Mouse (Mus musculus) testis, adult 2 months (tissue): ENCODE measurements at regions not wholly inside any gene's neighbourhood (a gene's known extent, or its start where the extent isn't known, plus 50 kb on each side); places are given as distances from the start of the nearest gene placed in this dataset.
"Not testable (repeated sequence)": the region's sequence is repeated elsewhere in the genome, so short reads cannot be mapped to it uniquely, and the experiment has no call there.

Source experiments
- H3K27ac ChIP-seq: fragments of 200-500 bp; 2 replicates; pipeline ENCODE4 v1.5.1; 2012; ENCODE audit warnings: low read depth, low read length; ENCODE audit not compliant: control insufficient read depth, insufficient read depth
- H3K27me3 ChIP-seq: fragments of 200-500 bp; 2 replicates; pipeline ENCODE4 v1.6.1; 2012; ENCODE audit warnings: mild to moderate bottlenecking, low read length, moderate library complexity; ENCODE audit not compliant: control insufficient read depth, insufficient read depth
- H3K36me3 ChIP-seq: fragments of 200-500 bp; 2 replicates; pipeline ENCODE4 v1.6.1; 2012; ENCODE audit warnings: mild to moderate bottlenecking, low read length; ENCODE audit not compliant: control insufficient read depth, insufficient read depth
- H3K4me1 ChIP-seq: fragments of 200-500 bp; 2 replicates; pipeline ENCODE4 v1.6.1; 2012; ENCODE audit warnings: low read length; ENCODE audit not compliant: control insufficient read depth, insufficient read depth
- H3K4me3 ChIP-seq: fragments of 200-500 bp; 2 replicates; pipeline ENCODE4 v1.5.1; 2012; ENCODE audit warnings: low read depth, mild to moderate bottlenecking, low read length, moderate library complexity, mixed read lengths; ENCODE audit not compliant: control insufficient read depth
- CTCF ChIP-seq: fragments of 200-500 bp; IDR thresholded peaks from 2 replicates; pipeline ENCODE4 v1.5.1; 2012; ENCODE audit warnings: low read depth, mild to moderate bottlenecking, inconsistent platforms, low read length, moderate library complexity; ENCODE audit not compliant: control insufficient read depth, insufficient read depth, insufficient replicate concordance
- POLR2A ChIP-seq: fragments of 200-500 bp; IDR thresholded peaks from 2 replicates; pipeline ENCODE4 v1.6.1; 2012; ENCODE audit warnings: low read depth, mild to moderate bottlenecking, inconsistent platforms, low read length, moderate library complexity; ENCODE audit not compliant: control insufficient read depth

GRCm38 (mm10) chr13:99128979-99129378, 55.6 kb upstream of the Zfp366 start:
- TF ChIP-seq CTCF (no peak), POLR2A (no peak)

DNA sequence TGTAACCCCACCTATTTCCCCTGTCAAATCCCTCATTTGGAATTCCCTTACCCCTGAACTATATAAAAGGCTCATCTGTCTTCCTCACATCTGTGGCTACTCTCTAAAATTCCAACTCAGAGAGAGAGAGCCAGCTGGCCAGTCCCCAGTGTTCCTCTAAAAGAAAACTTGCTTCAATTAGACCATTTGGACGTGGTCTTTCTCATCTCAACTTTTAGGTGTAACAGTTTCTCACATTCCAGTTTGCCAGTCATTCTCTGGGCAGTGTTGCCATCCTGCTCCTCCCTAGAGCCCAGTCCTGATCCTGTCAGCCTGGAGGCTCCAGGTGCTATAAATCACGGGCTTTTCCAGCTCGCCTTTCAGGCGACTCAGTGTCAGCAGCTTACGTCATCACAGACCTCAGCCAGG, 56.3 kb upstream of the Zfp366 start:
- no peaks in the 10 kb centered on the region for H3K36me3 ChIP-seq
- H3K4me1 ChIP-seq, result no peaks in the 10 kb centered on the region
- 0 out of 2 replicates have a peak overlapping the region, but pooled peaks have one; percentile 13 for H3K27ac ChIP-seq
- TF ChIP-seq CTCF (no peak), POLR2A (no peak)
- no peak overlapping the region for H3K4me3 ChIP-seq
- H3K27me3 ChIP-seq, result no peaks in the 10 kb centered on the region

More at GRCm38 (mm10) chr13:99128979-99129378, 55.6 kb upstream of the Zfp366 start:
- H3K27ac ChIP-seq, result no peak overlapping the region
- H3K36me3 ChIP-seq, result no peaks in the 10 kb centered on the region
- no peak overlapping the region for H3K4me3 ChIP-seq
- H3K4me1 ChIP-seq, result no peaks in the 10 kb centered on the region
- H3K27me3 ChIP-seq, result no peaks in the 10 kb centered on the region

GRCm38 (mm10) chr13:99127716-99128115, 56.9 kb upstream of the Zfp366 start:
- H3K36me3 ChIP-seq, result no peaks in the 10 kb centered on the region
- no peak overlapping the region for H3K27ac ChIP-seq
- TF ChIP-seq CTCF, result no peak
- TF ChIP-seq POLR2A, result no peak
- no peak overlapping the region for H3K4me3 ChIP-seq
- H3K4me1 ChIP-seq, result no peaks in the 10 kb centered on the region
- H3K27me3 ChIP-seq, result no peaks in the 10 kb centered on the region

DNA sequence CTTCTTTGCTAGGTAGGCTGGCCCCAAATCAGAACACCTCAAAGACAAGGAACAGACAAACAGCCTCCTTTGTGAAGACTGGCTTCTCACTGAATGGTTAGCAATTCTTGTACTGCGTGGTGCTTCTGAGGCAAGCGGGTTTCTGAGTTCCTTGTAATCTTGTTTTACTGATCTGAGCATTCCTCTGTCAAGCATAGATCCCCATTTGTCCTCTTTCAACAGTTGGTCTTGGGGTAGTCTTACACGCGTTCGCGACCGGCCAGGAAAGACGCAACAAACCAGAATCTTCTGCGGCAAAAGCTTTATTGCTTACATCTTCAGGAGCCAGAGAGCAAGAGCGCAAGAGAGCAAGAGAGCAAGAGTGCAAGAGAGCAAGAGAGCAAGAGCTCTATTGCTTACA, 57.7 kb upstream of the Zfp366 start:
- H3K4me1 ChIP-seq, H3K27me3 ChIP-seq, H3K4me3 ChIP-seq, H3K36me3 ChIP-seq, H3K27ac ChIP-seq: not testable (repeated sequence)

DNA sequence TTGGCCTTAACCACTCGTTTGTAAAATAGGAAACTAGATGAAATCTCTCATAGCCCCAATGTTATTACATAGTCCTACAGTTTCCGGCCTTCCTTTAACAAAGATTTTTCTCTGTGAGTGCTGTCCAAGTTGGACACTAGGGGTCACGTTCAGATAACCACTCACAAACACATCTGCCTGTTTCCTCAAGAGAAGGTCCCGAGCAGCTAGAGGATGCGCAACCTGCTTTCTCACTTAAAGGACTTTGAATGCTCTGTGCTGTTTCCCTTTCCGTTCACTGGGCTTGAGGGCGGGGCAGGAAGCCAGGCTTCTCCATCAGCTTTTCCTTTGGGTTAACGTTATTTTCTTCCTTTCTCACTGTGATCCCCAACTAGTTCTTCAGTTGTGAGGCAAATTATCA, 58.1 kb upstream of the Zfp366 start:
- H3K4me3 ChIP-seq, result no peak overlapping the region
- H3K4me1 ChIP-seq, result no peaks in the 10 kb centered on the region
- H3K36me3 ChIP-seq, result no peaks in the 10 kb centered on the region
- no peak overlapping the region for H3K27ac ChIP-seq
- no peaks in the 10 kb centered on the region for H3K27me3 ChIP-seq
- no peak for TF ChIP-seq POLR2A
- TF ChIP-seq CTCF, result no peak

DNA sequence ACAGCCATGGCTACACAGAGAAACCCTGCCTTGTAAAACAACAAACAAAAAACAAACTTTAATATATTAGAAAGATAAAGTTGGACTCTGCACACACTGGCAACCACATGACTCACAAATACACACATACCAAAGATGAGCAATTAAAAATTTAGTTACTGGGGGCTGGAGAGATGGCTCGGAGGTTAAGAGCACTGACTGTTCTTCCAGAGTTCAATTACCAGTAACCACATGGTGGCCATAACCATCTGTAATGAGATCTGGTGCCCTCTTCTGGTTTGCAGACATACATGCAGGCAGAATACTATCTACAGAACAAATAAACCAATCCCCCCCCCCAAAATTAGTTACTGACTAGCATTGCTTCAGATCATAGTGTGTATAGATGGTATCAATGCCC, 58.7 kb upstream of the Zfp366 start:
- H3K27me3 ChIP-seq, result no peaks in the 10 kb centered on the region
- no peaks in the 10 kb centered on the region for H3K36me3 ChIP-seq
- no peak overlapping the region; the same call in 1 of the 2 replicates for H3K27ac ChIP-seq
- TF ChIP-seq POLR2A (no peak), CTCF (no peak)
- H3K4me3 ChIP-seq, result no peak overlapping the region
- H3K4me1 ChIP-seq, result no peaks in the 10 kb centered on the region

DNA sequence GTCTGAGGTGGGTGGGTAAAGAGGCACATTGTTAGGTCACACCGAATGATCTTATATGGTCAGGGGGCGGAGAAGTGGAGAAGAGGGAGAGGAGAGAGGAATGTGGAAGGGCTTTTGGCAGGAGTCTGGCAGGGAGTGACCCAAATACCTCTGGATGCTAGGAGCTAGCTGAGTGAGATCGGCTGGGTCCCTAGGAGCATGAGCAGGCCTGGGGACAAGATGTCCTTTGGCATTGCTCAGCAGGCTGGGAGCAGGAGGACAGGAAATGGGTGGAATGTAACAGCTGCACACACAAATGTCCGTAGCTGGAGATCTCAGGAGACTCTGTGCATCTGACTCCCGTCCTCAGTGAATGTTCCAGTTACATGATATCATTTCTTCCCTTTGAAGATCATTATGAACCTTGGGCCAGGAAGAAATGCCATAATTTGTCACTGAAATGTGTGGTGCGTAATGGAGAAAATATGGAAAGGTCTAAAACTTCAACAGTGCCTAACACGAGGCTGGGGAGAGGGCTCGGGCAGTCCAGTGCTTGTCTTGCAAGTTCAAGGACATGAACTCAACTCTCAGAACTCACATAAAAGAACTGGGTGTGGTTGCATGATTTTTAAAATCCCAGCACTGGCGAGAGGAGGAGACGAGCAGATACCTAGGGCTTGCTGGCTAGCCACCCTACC, 59.6 kb upstream of the Zfp366 start:
- no peaks in the 10 kb centered on the region for H3K27me3 ChIP-seq
- no peaks in the 10 kb centered on the region for H3K4me1 ChIP-seq
- peak overlapping the region; percentile 70 for H3K27ac ChIP-seq
- no peaks in the 10 kb centered on the region for H3K36me3 ChIP-seq
- no peak overlapping the region for H3K4me3 ChIP-seq
- TF ChIP-seq CTCF (no peak), POLR2A (no peak)

GRCm38 (mm10) chr13:99124141-99124540, 60.5 kb upstream of the Zfp366 start:
- peak overlapping the region; percentile 57 for H3K27ac ChIP-seq
- H3K4me1 ChIP-seq, result no peaks in the 10 kb centered on the region
- no peaks in the 10 kb centered on the region for H3K36me3 ChIP-seq
- H3K27me3 ChIP-seq, result no peaks in the 10 kb centered on the region
- no peak overlapping the region for H3K4me3 ChIP-seq
- TF ChIP-seq CTCF (no peak), POLR2A (no peak)
